Mouse (Mus musculus) frontal cortex, adult (tissue): ENCODE measurements around the gene Sacs.

Experiments used
- ATAC-seq: cut with Nextera tagmentation; 2 replicates; pipeline ENCODE4 v1.9.2; 2017; ENCODE audit warnings: mild to moderate bottlenecking, moderate library complexity, mixed read lengths; ENCODE audit not compliant: low TSS enrichment

Sacs gene

DNA sequence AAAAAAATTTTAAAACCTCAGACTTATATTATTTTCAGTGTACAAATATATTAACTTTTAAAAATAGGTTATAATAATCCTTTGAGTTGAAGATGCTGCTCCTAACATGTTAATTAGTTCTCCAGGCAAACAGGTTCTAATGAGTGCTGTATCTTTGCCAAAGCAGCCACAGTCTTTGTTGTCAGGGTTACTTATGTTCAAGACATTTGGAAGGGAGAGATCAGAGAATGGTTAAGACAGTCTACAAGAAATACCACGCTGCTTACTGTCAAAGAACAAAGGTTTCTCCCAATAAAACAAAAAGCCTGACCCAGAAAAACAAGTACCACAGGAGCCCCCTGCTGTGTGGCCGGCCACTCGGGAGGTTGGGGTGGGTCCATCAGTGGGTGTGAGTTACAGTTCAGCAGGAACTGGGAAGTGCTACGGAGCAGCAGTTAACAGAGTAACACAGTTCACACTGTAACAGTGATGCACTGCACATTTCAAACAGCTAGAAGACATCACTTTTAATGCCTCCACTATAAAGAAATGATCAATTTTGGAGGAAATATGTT is 98.9 kb downstream of the Sacs start:
- ATAC-seq = no peak

DNA sequence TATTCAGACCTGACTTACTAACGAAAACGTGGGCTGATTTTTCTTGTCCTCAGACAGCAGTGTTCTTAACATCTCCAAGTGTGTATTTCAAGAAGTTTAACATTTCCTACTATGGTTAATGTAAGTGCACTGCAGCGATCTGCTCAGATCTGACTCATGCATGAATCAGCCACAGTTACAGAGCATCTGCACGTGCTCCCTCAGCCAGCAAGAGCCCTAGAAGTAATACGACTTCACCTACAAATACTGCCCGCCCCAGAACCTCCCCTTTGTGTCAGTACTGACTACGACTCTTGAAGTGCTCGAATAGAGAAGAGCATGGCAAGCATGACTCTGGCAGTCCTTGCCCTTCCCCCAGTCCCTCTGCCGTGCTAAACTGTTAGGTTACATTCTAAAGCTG is 100.5 kb downstream of the Sacs start:
- peak; percentile 98 for ATAC-seq

DNA sequence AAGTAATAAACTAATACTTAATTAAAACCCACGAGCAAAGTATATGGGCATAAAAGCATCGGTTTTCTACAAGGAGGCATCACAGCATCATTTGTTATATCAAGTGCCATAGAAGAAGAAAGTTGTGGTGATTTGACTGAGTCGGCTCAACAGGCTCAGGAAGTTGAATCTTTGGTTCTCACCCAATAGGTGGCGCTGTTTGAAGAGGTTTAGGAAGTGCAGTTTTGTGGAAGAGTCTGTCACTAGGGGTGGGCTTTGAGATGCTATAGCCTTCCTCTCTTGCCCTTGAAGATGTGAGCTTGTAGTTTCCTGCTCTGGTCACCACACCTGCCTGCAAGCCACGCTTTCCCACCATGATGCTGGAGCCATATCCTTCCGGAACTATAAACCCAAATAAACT is 104.4 kb downstream of the Sacs start:
- no peak for ATAC-seq

DNA sequence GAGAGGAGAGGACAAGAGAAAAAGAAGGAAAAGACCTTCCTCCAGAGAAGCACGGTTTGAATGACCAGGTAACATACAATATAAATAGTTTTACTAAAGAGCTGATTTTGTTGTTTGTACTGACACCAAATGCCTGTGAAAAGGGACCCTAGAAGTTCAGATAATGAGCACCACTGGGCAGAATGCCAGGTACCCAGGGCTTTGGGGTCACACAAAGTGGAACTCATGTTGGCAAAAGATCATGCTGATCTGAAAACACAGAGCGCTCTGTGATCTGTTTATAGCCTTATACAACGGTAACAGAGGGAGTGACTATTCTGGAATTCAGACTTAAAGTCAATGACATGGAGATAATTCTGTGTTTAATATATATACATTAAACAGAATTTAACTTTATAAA is 108.2 kb downstream of the Sacs start:
- ATAC-seq = no peak

DNA sequence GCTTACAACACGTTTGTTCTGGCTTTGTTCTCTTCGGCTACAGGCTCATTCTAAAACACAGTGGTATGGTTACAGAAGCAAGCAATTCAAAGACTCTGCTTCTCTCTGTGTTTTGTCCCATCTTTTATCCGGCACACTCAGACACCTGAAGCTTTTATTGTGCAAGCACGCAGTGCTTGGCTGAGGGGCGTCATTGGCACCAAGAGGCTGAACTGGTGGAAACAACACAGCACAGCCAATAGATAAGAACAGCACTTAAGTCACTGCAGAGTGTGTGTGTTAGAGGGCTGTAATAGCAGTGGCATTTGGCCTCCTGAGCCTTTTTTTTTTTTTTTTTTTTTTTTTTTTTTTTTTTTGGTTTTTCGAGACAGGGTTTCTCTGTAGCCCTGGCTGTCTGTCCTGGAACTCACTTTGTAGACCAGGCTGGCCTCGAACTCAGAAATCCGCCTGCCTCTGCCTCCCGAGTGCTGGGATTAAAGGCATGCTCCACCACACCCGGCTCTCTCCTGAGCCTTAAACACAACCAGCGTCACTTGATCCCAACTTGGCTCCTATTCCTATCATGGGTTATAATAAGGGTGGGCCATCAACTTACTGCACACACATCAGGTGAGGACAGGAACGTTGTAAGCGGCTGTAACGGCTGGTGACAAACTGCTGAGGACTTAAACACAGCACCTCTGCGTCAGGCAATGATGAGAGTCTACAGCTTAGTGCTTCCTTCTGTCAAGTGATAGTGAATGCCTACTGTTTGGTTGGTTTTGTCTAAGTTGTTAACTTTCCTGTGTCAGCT is 114.5 kb downstream of the Sacs start:
- no peak for ATAC-seq

DNA sequence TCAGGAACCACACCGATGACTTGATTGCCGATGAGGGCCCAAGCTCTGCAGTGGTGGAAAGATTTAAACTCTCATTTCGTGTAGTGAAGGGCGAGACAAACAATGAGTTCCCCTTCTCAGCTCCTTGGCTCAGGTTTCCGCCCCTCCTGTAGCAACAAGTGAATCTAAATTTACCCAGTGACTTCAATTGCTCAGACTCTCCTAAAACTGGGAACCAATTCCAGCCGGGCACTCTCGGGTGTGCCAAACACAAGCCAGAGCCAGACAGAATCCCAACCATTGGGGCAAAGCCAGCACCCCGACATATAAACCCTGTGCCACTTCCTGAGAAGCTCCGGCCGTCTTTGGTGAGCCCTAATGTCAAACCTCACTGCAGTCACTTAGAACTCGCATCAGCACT is 120.1 kb downstream of the Sacs start, which contains the start of gene Sgcg:
TSS of gene Sgcg (minus strand) at position 139 of the 400 bp plus-strand sequence.
- no peak for ATAC-seq

DNA sequence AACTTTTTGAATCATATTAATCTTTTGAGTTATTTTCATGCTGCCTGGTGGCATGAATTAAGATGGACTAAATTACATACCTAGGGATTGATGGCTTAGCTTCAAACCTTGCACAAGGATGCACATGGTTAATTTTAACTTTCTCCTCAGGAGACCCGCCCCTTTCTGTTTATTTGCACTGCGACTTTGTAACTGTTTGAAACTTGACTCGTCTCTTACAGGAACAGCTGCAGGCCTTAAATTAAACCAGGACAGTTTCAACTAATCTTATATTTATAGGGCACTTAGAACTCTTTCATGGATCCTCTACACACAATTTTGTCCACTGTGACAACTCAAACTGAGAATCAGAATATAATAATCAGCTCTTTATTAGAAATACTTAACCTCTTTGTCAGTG is 120.8 kb downstream of the Sacs start:
- no peak for ATAC-seq

DNA sequence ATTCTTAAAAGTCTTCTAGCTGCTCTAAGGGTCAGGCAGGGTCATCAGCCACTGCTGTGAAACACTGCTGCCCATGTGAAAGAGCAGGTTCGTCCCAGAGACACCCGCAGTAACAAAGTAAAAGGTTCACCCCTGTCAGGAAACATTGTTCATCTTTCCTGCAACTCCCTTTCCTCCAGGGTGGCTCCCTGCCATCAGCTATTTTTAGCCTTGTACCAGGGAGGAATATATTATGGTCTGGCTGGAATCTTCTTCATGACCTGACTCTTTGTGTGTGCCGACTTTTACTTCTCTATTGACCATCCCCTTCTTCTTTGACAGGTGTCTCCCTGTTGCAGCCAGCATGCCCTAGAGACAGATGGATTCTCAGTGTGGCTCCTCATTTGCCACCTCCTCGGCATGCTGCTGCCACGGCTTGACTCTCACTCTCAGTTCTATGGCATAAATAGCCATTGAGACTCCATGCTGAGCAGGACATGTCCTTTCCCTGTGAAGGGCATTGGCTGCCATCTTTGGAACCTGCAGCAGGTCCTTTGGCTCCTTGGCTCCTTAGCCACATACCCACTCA is 129.7 kb downstream of the Sacs start:
- no peak for ATAC-seq

DNA sequence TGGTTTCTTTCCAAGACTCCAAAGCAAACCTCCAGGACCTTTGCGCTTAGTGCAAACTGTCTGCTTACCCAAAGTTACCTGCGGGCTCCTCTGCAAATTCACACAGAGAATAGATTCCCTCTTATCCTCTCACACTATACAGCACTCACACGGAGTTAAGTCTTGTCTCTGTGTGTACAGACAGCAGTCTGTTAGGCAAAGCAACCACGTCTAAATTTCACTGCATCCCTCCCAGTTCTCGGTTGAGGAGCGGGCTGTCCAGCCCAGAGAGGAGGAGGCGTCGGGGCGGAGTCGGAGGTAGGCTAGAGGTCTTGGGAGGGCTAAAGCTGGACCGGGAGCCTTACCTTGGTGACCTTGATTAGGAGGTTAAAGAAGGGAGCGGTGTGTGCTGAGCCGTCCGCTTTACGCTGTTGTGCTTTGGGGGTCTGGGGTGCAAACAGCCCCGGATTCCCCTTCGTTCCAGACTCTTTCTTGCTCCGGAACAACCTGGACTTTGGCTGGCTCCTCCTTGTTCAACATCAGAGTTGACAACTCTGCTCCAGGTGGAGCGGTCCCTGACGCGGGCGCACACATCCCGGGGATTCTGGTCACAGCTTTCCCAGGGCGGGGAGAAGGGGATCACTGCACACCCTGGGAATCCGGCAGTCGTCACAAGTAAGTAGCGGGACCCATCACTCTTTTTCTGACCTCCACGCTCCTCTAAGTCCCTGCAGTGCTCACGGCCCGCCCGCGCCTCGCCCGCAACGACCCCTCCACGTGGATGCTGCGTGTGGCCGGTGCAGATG is 136.3 kb downstream of the Sacs start:
- no peak for ATAC-seq

DNA sequence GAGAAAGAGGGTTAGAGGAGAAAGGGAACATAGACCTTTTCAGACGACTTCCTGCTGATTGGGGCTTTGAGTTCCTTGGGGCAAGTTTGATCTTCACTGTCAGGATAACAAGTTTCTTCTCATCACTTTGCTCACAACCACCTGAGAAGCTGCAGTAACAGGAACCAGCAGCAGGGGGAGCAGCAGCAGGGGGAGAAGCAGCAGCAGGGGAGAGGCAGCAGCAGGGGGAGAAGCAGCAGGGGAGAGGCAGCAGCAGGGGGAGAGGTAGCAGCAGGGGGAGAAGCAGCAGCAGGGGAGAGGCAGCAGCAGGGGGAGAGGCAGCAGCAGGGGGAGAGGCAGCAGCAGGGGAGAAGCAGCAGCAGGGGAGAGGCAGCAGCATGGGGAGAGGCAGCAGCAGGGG is 139.0 kb downstream of the Sacs start:
- no peak for ATAC-seq

DNA sequence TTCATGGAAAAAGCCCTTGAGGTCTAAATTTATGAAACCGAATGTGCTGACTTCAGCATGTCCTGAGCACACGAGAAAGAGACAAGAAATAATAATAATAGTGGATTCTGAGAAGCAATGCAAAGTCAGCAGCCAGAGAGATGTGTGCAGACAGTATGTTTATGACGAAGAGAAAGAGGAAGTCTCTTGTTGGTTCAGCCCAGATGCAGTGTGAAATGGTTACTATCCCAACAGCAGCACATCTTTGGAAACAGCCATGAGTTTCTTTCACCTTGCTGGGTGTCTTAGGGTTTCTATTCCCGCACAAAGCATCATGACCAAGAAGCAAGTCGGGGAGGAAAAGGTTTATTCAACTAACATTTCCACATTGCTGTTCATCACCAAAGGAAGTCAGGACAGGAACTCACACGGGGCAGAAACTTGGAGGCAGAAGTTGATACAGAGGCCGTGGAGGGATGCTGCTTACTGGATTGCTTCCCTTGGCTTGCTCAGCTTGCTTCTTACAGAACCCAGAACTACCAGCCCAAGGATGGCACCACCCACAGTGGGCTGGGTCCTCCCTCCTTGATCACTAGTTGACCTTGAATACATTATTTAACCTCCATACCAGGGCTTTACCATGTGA is 140.5 kb downstream of the Sacs start:
- no peak for ATAC-seq

DNA sequence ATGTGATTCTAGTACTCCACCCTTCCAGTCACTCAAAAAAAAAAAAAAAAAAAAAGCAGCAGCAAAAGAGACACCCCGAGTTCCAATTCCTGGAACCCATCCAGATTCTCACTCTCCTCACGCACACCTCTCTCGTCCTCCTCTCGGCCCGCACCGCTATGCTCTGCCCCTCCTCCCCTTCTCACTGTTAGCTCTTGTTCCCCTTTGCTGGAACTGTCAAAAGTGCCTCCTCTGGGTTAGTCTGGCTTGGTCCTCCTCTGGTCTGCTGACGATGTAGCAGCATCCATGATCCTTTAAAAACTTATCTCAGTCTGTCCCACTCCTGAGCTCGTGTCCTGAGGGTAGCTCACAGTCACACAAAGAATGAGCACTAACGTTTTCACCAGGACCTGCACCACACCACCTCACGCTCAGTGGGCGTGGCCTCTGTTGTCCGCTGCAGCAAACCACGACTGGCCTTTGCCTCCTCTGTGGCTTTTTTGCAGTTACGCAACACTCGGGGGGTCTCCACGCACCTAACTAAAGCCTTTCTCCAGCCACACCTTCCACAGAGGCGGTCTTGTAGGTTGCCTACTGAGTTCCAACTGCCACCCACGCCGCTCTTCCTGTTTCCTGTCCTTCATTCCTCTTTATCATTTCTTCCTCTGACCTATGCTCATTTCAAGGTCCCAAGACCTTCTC is 150.5 kb downstream of the Sacs start:
- no peak for ATAC-seq
